In the genomic region with DNA sequence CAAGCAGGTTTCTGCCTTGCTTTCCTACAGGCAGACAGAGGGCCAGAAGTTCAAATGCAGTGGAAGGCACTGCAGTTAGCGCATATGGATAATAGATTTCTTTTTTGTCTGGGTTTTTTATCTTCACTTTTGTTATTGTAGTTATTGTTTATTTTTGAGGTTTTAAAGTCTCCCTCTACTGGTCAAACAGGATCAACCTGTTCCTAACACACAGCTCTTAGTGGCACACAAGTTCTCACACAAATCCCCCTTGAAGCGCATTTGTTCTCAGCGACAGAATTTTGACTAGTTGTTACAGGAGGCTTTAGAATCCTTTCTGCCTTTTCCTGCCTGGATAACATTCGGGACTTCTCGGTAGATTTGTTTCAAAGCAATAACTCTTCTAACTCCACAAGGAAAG, we compare ENCODE assay signal across 25 mouse cellular contexts. TPM values are rescaled to one million over a fixed set of nuclear protein-coding genes. Genes with fewer than 3 reads are reported as not detected.
A peak's percentile ranks its signal among the peaks of the same experiment; 100 is the strongest.
DNase-seq lines count a peak whose midpoint lies in the region; ATAC-seq and TF ChIP-seq lines count a peak whose summit lies in the region.
"Had no signal": no experiment of that assay in that cellular context is flagged by ENCODE, and none has a peak within 500 bp of the region (broad histone marks: within the 10 kb centered on the region; RNA-seq: fewer than 3 reads in every experiment).

No protein-coding gene starts in this region.

- no peak overlapping the region for H3K4me3 ChIP-seq in intestine, postnatal 0 days (ENCODE audit: low read depth, low read length)
- H3K4me3 ChIP-seq in intestine, embryonic 15.5 days (replicated peaks), result no peak overlapping the region
- no peak overlapping the region for H3K4me3 ChIP-seq in lung, adult 2 months (replicated peaks; ENCODE audit: extremely low read depth, low read depth, low read length)
- H3K4me3 ChIP-seq in MEL (ENCODE audit: control insufficient read depth in 1 of 2, insufficient read depth in 1 of 2, low read depth in 2 of 2, low read length in 2 of 2), result no peak overlapping the region
- H3K4me3 ChIP-seq: embryonic facial prominence, embryonic 15.5 days; hindbrain, embryonic 10.5 days; limb, embryonic 15.5 days; liver, embryonic 15.5 days had no signal

- no peak overlapping the region for H3K9ac ChIP-seq in intestine, postnatal 0 days (ENCODE audit: low read depth, low read length)
- no peak overlapping the region for H3K9ac ChIP-seq in intestine, embryonic 15.5 days
- no peak overlapping the region for H3K9ac ChIP-seq in MEL (ENCODE audit: control insufficient read depth, low read depth, low read length, poor library complexity, severe bottlenecking)
- H3K9ac ChIP-seq: embryonic facial prominence, embryonic 15.5 days; limb, embryonic 15.5 days; liver, embryonic 15.5 days had no signal

- H3K9me3 ChIP-seq in intestine, postnatal 0 days (ENCODE audit: control insufficient read depth), result no peaks in the 10 kb centered on the region
- no peaks in the 10 kb centered on the region for H3K9me3 ChIP-seq in intestine, embryonic 15.5 days
- H3K9me3 ChIP-seq in MEL (replicated peaks; ENCODE audit: insufficient read depth, low read length), result no peaks in the 10 kb centered on the region
- H3K9me3 ChIP-seq: embryonic facial prominence, embryonic 15.5 days; hindbrain, embryonic 10.5 days; limb, embryonic 15.5 days; liver, embryonic 15.5 days had no signal

- H3K27ac ChIP-seq in intestine, postnatal 0 days (ENCODE audit: low read depth, low read length), result peak overlapping the region; percentile 73; the same call in 1 of the 2 replicates
- no peak overlapping the region for H3K27ac ChIP-seq in intestine, embryonic 15.5 days
- no peak overlapping the region for H3K27ac ChIP-seq in MEL (ENCODE audit: control insufficient read depth, low read depth, low read length)
- H3K27ac ChIP-seq: embryonic facial prominence, embryonic 15.5 days; hindbrain, embryonic 10.5 days; limb, embryonic 15.5 days; liver, embryonic 15.5 days; macrophage had no signal

- WGBS in intestine, postnatal 0 days, result 36% methylated on average over 5 of the region's 5 CpGs
- 55% methylated on average over 5 of the region's 5 CpGs for WGBS in intestine, embryonic 15.5 days
- 48% methylated on average over 5 of the region's 5 CpGs for WGBS in lung, adult 2 months

- no peak for TF ChIP-seq POLR2A in lung, adult 2 months (IDR thresholded peaks at IDR 0.05; ENCODE audit: borderline replicate concordance, extremely low read depth, low read depth, low read length)
- TF ChIP-seq POLR2A in MEL (IDR thresholded peaks at IDR 0.05; ENCODE audit: control insufficient read depth in 1 of 2, insufficient read depth in 1 of 2, low read depth in 1 of 2, low read length in 2 of 2, poor library complexity in 1 of 2), result no peak

- no peak for TF ChIP-seq RAD21 in MEL (IDR thresholded peaks at IDR 0.05; ENCODE audit: low read depth, low read length)

- 0 out of 2 replicates have a peak, but pooled peaks cover 4% of the 10 kb centered on the region for H3K4me1 ChIP-seq in intestine, postnatal 0 days (replicated peaks; ENCODE audit: control insufficient read depth, insufficient read depth, low read length)
- H3K4me1 ChIP-seq in intestine, embryonic 15.5 days (replicated peaks), result no peaks in the 10 kb centered on the region
- no peaks in the 10 kb centered on the region for H3K4me1 ChIP-seq in lung, adult 2 months (ENCODE audit: control insufficient read depth, insufficient read depth, low read length)
- H3K4me1 ChIP-seq in MEL (ENCODE audit: control insufficient read depth in 1 of 2, insufficient read depth in 2 of 2, low read length in 2 of 2), result no peaks in the 10 kb centered on the region
- H3K4me1 ChIP-seq: embryonic facial prominence, embryonic 15.5 days; hindbrain, embryonic 10.5 days; limb, embryonic 15.5 days; liver, embryonic 15.5 days had no signal

- H3K36me3 ChIP-seq in intestine, postnatal 0 days (ENCODE audit: control insufficient read depth, insufficient read depth), result no peaks in the 10 kb centered on the region
- no peaks in the 10 kb centered on the region for H3K36me3 ChIP-seq in intestine, embryonic 15.5 days
- no peaks in the 10 kb centered on the region for H3K36me3 ChIP-seq in MEL (ENCODE audit: control insufficient read depth in 1 of 2, insufficient read depth in 2 of 2, low read length in 2 of 2)
- H3K36me3 ChIP-seq: embryonic facial prominence, embryonic 15.5 days; hindbrain, embryonic 10.5 days; limb, embryonic 15.5 days; liver, embryonic 15.5 days had no signal

- H3K79me2 ChIP-seq in MEL (ENCODE audit: control insufficient read depth, insufficient read depth, low read length, poor library complexity), result no peaks in the 10 kb centered on the region

- 0 out of 2 replicates have a peak, but pooled peaks have one; percentile 33 for TF ChIP-seq CTCF in intestine, postnatal 0 days (IDR thresholded peaks at IDR 0.05; ENCODE audit: low read depth)
- no peak for TF ChIP-seq CTCF in lung, adult 2 months (IDR thresholded peaks at IDR 0.05; ENCODE audit: insufficient read depth, low read length)
- TF ChIP-seq CTCF in MEL (IDR thresholded peaks at IDR 0.05 in 2 of 3, conservative IDR thresholded peaks at IDR 0.05 in 1 of 3; ENCODE audit: control insufficient read depth in 1 of 3, insufficient read depth in 1 of 3, low read depth in 2 of 3, low read length in 3 of 3, poor library complexity in 1 of 3, severe bottlenecking in 1 of 3), result peak in 1 of 3 experiments; percentile 9; a peak in 1 of 6 replicates

- no peak overlapping the region for H3K4me2 ChIP-seq in intestine, postnatal 0 days (replicated peaks; ENCODE audit: low read depth)
- H3K4me2 ChIP-seq in intestine, embryonic 15.5 days (replicated peaks), result no peak overlapping the region
- H3K4me2 ChIP-seq: embryonic facial prominence, embryonic 15.5 days; heart, embryonic 11.5 days; limb, embryonic 15.5 days; liver, embryonic 15.5 days had no signal

- H3K27me3 ChIP-seq in intestine, postnatal 0 days (replicated peaks; ENCODE audit: control insufficient read depth, insufficient read depth, low read length), result no peaks in the 10 kb centered on the region
- H3K27me3 ChIP-seq in intestine, embryonic 15.5 days (replicated peaks), result no peaks in the 10 kb centered on the region
- H3K27me3 ChIP-seq in MEL (ENCODE audit: control insufficient read depth in 1 of 2, insufficient read depth in 2 of 2, low read length in 2 of 2), result no peaks in the 10 kb centered on the region
- H3K27me3 ChIP-seq: embryonic facial prominence, embryonic 15.5 days; limb, embryonic 15.5 days; liver, embryonic 15.5 days had no signal

- ATAC-seq in intestine, postnatal 0 days, result no peak
- no peak for ATAC-seq in intestine, embryonic 15.5 days
- ATAC-seq: forebrain, embryonic 14.5 days had no signal

- peak; percentile 23 for DNase-seq in lung, postnatal 25 days (ENCODE audit: low spot score)
- no peak for DNase-seq in lung, adult 2 months
- no peak for DNase-seq in MEL (ENCODE audit: low read depth, low spot score)
- DNase-seq in induced T-regulatory cell, adult 2 months (ENCODE audit: low read depth), result peak; percentile 24
- no peak for DNase-seq in cerebellum, adult 9-11 months
- DNase-seq: adrenal gland, postnatal 14 days; cerebellum, adult 2 months; cerebellum, postnatal 36 days; embryo, embryonic 11 days; kidney, adult 8-10 months; kidney, postnatal 36 days; layer of hippocampus, adult 9-11 months; left cerebral cortex, postnatal 4 days had no signal

- TF ChIP-seq EP300 in MEL (IDR thresholded peaks at IDR 0.05; ENCODE audit: low read depth in 1 of 2, low read length in 2 of 2), result no peak

TF ChIP-seq in MEL, 35 proteins besides CTCF, POLR2A, EP300 and RAD21:
- TF ChIP-seq TBP (IDR thresholded peaks at IDR 0.05; ENCODE audit: low read depth, low read length), result no peak
- 0 out of 2 replicates have a peak, but pooled peaks have one; percentile 14 for TF ChIP-seq SMC3 (IDR thresholded peaks at IDR 0.05; ENCODE audit: low read depth, low read length)
- no peak for TF ChIP-seq BHLHE40 (IDR thresholded peaks at IDR 0.05; ENCODE audit: borderline replicate concordance, low read depth, low read length)
- TF ChIP-seq ZC3H11A (IDR thresholded peaks at IDR 0.05; ENCODE audit: low read depth, low read length), result no peak
- no peak for TF ChIP-seq USF2 (IDR thresholded peaks at IDR 0.05; ENCODE audit: borderline replicate concordance in 1 of 2, insufficient read depth in 1 of 2, low read depth in 1 of 2, low read length in 2 of 2)
TF ChIP-seq in MEL: peak in this region for 1.

RNA-seq across cellular contexts. Expression of gene Myrfl, which starts 13.2 kb away (rescaled TPM):
- 7.3 and 9.5 TPM in 2 replicates for polyA plus RNA-seq in intestine, postnatal 0 days (2015; fragmentation: Nextera tagmentation; extraction: Ambion mirVana)
- 7.9 and 8.2 TPM in 2 replicates for polyA plus RNA-seq in intestine, embryonic 15.5 days (2015; fragmentation: Nextera tagmentation; extraction: Ambion mirVana)
- not detected in 2 replicates for polyA plus RNA-seq in lung, adult 2 months (2012; rRNA removed)
- not detected in 2 replicates for total RNA-seq in MEL (2012; rRNA removed)
- under 1 TPM in 1 of 2 experiments, not detected in 1; 0.03 TPM for polyA plus RNA-seq in MEL (2012; ENCODE audit: insufficient read depth in 1 of 2, insufficient read length in 2 of 2, low read depth in 1 of 2, low replicate concordance in 2 of 2, missing spikeins in 1 of 2)
- total RNA-seq: adrenal gland, postnatal 14 days; granulocyte monocyte progenitor cell, adult 5-6 weeks; monocyte, adult 5-6 weeks had no signal
- polyA plus RNA-seq: liver, embryonic 15.5 days; macrophage; urinary bladder, adult 2 months had no signal

Comparison
In these comparisons a context has a peak if more than half of its experiments do, and no peak if none do; other contexts are left out.
1. DNase-seq: peak in lung, postnatal 25 days (single experiment) and induced T-regulatory cell, adult 2 months (single experiment); none in lung, adult 2 months (single experiment), MEL (single experiment) and cerebellum, adult 9-11 months (single experiment).